In genomic region chr12:59145130-59145529, GRCm38 (mm10) we compare ENCODE assay signal across 28 mouse cellular contexts. TPM values are rescaled to one million over a fixed set of nuclear protein-coding genes. Genes with fewer than 3 reads are reported as not detected.
DNase-seq lines count a peak whose midpoint lies in the region; ATAC-seq and TF ChIP-seq lines count a peak whose summit lies in the region.
"Had no signal": no experiment of that assay in that cellular context is flagged by ENCODE, and none has a peak within 500 bp of the region (broad histone marks: within the 10 kb centered on the region; RNA-seq: fewer than 3 reads in every experiment).

No protein-coding gene starts in this region.

- no peak overlapping the region for H3K4me2 ChIP-seq in liver, embryonic 13.5 days
- H3K4me2 ChIP-seq in midbrain, embryonic 11.5 days = no peak overlapping the region
- no peak overlapping the region for H3K4me2 ChIP-seq in midbrain, embryonic 15.5 days
- H3K4me2 ChIP-seq in intestine, postnatal 0 days (replicated peaks; ENCODE audit: low read depth) = no peak overlapping the region
- no peak overlapping the region for H3K4me2 ChIP-seq in lung, postnatal 0 days (replicated peaks; ENCODE audit: low read depth, low read length)
- H3K4me2 ChIP-seq: embryonic facial prominence, embryonic 13.5 days; forebrain, embryonic 12.5 days; forebrain, embryonic 15.5 days; heart, embryonic 13.5 days; hindbrain, embryonic 12.5 days had no signal

- TF ChIP-seq EP300 in lung, postnatal 0 days (IDR thresholded peaks at IDR 0.05) = no peak

- peaks cover 7% of the 10 kb centered on the region; the same call in 1 of the 2 replicates for H3K4me1 ChIP-seq in liver, embryonic 13.5 days (replicated peaks)
- H3K4me1 ChIP-seq in midbrain, embryonic 11.5 days (ENCODE audit: control insufficient read depth, insufficient read depth, low read length) = no peaks in the 10 kb centered on the region
- no peaks in the 10 kb centered on the region for H3K4me1 ChIP-seq in midbrain, embryonic 15.5 days
- no peaks in the 10 kb centered on the region; the same call in 1 of the 2 replicates for H3K4me1 ChIP-seq in intestine, postnatal 0 days (replicated peaks; ENCODE audit: control insufficient read depth, insufficient read depth, low read length)
- H3K4me1 ChIP-seq in lung, postnatal 0 days (ENCODE audit: insufficient read depth, low read depth, low read length) = no peaks in the 10 kb centered on the region
- H3K4me1 ChIP-seq: embryonic facial prominence, embryonic 10.5 days; embryonic facial prominence, embryonic 13.5 days; forebrain, embryonic 12.5 days; forebrain, embryonic 15.5 days; heart, embryonic 10.5 days; heart, embryonic 13.5 days; hindbrain, embryonic 12.5 days had no signal

- peaks cover 69% of the 10 kb centered on the region for H3K36me3 ChIP-seq in liver, embryonic 13.5 days
- H3K36me3 ChIP-seq in midbrain, embryonic 11.5 days (ENCODE audit: control insufficient read depth, insufficient read depth, low read length) = peaks cover 10% of the 10 kb centered on the region
- H3K36me3 ChIP-seq in midbrain, embryonic 15.5 days (replicated peaks) = peaks cover 32% of the 10 kb centered on the region; the same call in 1 of the 2 replicates
- peaks cover 60% of the 10 kb centered on the region for H3K36me3 ChIP-seq in intestine, postnatal 0 days (ENCODE audit: control insufficient read depth, insufficient read depth)
- H3K36me3 ChIP-seq in lung, postnatal 0 days (ENCODE audit: insufficient read depth, low read length) = peaks cover 27% of the 10 kb centered on the region

- H3K9ac ChIP-seq in liver, embryonic 13.5 days = no peak overlapping the region
- H3K9ac ChIP-seq in midbrain, embryonic 11.5 days (ENCODE audit: low read length) = no peak overlapping the region
- no peak overlapping the region for H3K9ac ChIP-seq in midbrain, embryonic 15.5 days
- no peak overlapping the region for H3K9ac ChIP-seq in intestine, postnatal 0 days (ENCODE audit: low read depth, low read length)
- no peak overlapping the region for H3K9ac ChIP-seq in lung, postnatal 0 days (replicated peaks; ENCODE audit: low read depth)
- H3K9ac ChIP-seq: embryonic facial prominence, embryonic 13.5 days; forebrain, embryonic 12.5 days; forebrain, embryonic 15.5 days; heart, embryonic 13.5 days; hindbrain, embryonic 12.5 days had no signal

- peak; percentile 47; the same call in 1 of the 2 replicates for ATAC-seq in liver, embryonic 13.5 days (ENCODE audit: low read depth)
- ATAC-seq in midbrain, embryonic 11.5 days (ENCODE audit: low FRiP score) = no peak
- ATAC-seq in midbrain, embryonic 15.5 days (replicated peaks) = no peak
- ATAC-seq in intestine, postnatal 0 days = 0 out of 2 replicates have a peak, but pooled peaks have one; percentile 16
- ATAC-seq in lung, postnatal 0 days = no peak
- ATAC-seq: forebrain, embryonic 15.5 days; hindbrain, embryonic 16.5 days had no signal

- no peak for DNase-seq in liver, embryonic 13.5 days
- DNase-seq in liver = no peak
- peak; percentile 53 for DNase-seq in midbrain, embryonic 11.5 days (ENCODE audit: low spot score, missing footprints)
- DNase-seq in gastrocnemius, postnatal 14 days = no peak
- no peak for DNase-seq in lung, postnatal 0 days (ENCODE audit: low spot score)
- DNase-seq: adrenal gland, adult 8-10 months; adrenal gland, postnatal 25 days; B cell, adult 2 months; cerebellum, adult 11-12 months; cerebellum, adult 8-10 months; cerebellum, postnatal 10 days; cerebellum, postnatal 36 days; embryo, embryonic 11 days; gastrocnemius, postnatal 36 days; heart, adult 2 months had no signal

- H3K27ac ChIP-seq in liver, embryonic 13.5 days = no peak overlapping the region
- H3K27ac ChIP-seq in midbrain, embryonic 11.5 days (ENCODE audit: low read depth, low read length) = no peak overlapping the region
- H3K27ac ChIP-seq in midbrain, embryonic 15.5 days = no peak overlapping the region
- H3K27ac ChIP-seq in intestine, postnatal 0 days (ENCODE audit: low read depth, low read length) = no peak overlapping the region
- no peak overlapping the region for H3K27ac ChIP-seq in lung, postnatal 0 days (ENCODE audit: low read length)
- H3K27ac ChIP-seq: embryonic facial prominence, embryonic 10.5 days; embryonic facial prominence, embryonic 13.5 days; forebrain, embryonic 12.5 days; forebrain, embryonic 15.5 days; heart, adult 2 months; heart, embryonic 10.5 days; heart, embryonic 13.5 days; hindbrain, embryonic 12.5 days had no signal

- H3K27me3 ChIP-seq in liver, embryonic 13.5 days = no peaks in the 10 kb centered on the region
- no peaks in the 10 kb centered on the region for H3K27me3 ChIP-seq in midbrain, embryonic 11.5 days (ENCODE audit: control insufficient read depth, insufficient read depth, low read length)
- no peaks in the 10 kb centered on the region for H3K27me3 ChIP-seq in midbrain, embryonic 15.5 days (replicated peaks)
- H3K27me3 ChIP-seq in intestine, postnatal 0 days (replicated peaks; ENCODE audit: control insufficient read depth, insufficient read depth, low read length) = no peaks in the 10 kb centered on the region
- H3K27me3 ChIP-seq in lung, postnatal 0 days (replicated peaks; ENCODE audit: insufficient read depth, low read length) = no peaks in the 10 kb centered on the region
- H3K27me3 ChIP-seq: CH12.LX; embryonic facial prominence, embryonic 13.5 days; forebrain, embryonic 12.5 days; forebrain, embryonic 15.5 days; heart, embryonic 13.5 days; hindbrain, embryonic 12.5 days had no signal

- intact Hi-C loops in gastrocnemius, postnatal 14 days (cut with DNase I; ENCODE audit: low total_unique reads) = no loop called here

- H3K4me3 ChIP-seq in liver, embryonic 13.5 days (replicated peaks) = no peak overlapping the region
- H3K4me3 ChIP-seq in midbrain, embryonic 11.5 days (ENCODE audit: low read depth, low read length) = no peak overlapping the region
- H3K4me3 ChIP-seq in midbrain, embryonic 15.5 days = no peak overlapping the region
- H3K4me3 ChIP-seq in intestine, postnatal 0 days (ENCODE audit: low read depth, low read length) = no peak overlapping the region
- H3K4me3 ChIP-seq in lung, postnatal 0 days (ENCODE audit: low read depth, low read length) = no peak overlapping the region
- H3K4me3 ChIP-seq: embryonic facial prominence, embryonic 10.5 days; embryonic facial prominence, embryonic 13.5 days; erythroblast, embryonic 14.5 days; forebrain, embryonic 12.5 days; forebrain, embryonic 15.5 days; heart, adult 2 months; heart, embryonic 10.5 days; heart, embryonic 13.5 days; hindbrain, embryonic 12.5 days had no signal

- H3K9me3 ChIP-seq in liver, embryonic 13.5 days (replicated peaks) = no peaks in the 10 kb centered on the region
- H3K9me3 ChIP-seq in midbrain, embryonic 11.5 days (ENCODE audit: control insufficient read depth, low read length) = no peaks in the 10 kb centered on the region
- H3K9me3 ChIP-seq in midbrain, embryonic 15.5 days = no peaks in the 10 kb centered on the region
- no peaks in the 10 kb centered on the region for H3K9me3 ChIP-seq in intestine, postnatal 0 days (ENCODE audit: control insufficient read depth)
- no peaks in the 10 kb centered on the region for H3K9me3 ChIP-seq in lung, postnatal 0 days (ENCODE audit: low read length)
- H3K9me3 ChIP-seq: embryonic facial prominence, embryonic 10.5 days; embryonic facial prominence, embryonic 13.5 days; forebrain, embryonic 12.5 days; forebrain, embryonic 15.5 days; G1E; heart, embryonic 10.5 days; heart, embryonic 13.5 days; hindbrain, embryonic 12.5 days had no signal

- TF ChIP-seq CTCF in intestine, postnatal 0 days (IDR thresholded peaks at IDR 0.05; ENCODE audit: low read depth) = no peak
- no peak for TF ChIP-seq CTCF in lung, postnatal 0 days (IDR thresholded peaks at IDR 0.05)

RNA-seq across cellular contexts. Expression of gene Mia2, which starts 49.5 kb away (rescaled TPM):
- polyA plus RNA-seq in liver, embryonic 13.5 days (2015; fragmentation: Nextera tagmentation; extraction: Ambion mirVana) = 47.8 and 63.2 TPM in 2 replicates
- 55.4 and 63.4 TPM in 2 replicates for polyA plus RNA-seq in midbrain, embryonic 11.5 days (2014; fragmentation: Nextera tagmentation; extraction: Ambion mirVana)
- 28.4 and 30.7 TPM in 2 replicates for polyA plus RNA-seq in midbrain, embryonic 15.5 days (2015; fragmentation: Nextera tagmentation; extraction: Ambion mirVana)
- polyA plus RNA-seq in intestine, postnatal 0 days (2015; fragmentation: Nextera tagmentation; extraction: Ambion mirVana) = 131 and 137 TPM in 2 replicates
- total RNA-seq in gastrocnemius, postnatal 14 days (2021) = 10 to 100 TPM; 62.5 to 69.8 TPM
- 78.9 and 79.3 TPM in 2 replicates for polyA plus RNA-seq in lung, postnatal 0 days (2015; fragmentation: Nextera tagmentation; extraction: Ambion mirVana)

Comparison
In these comparisons a context has a peak if more than half of its experiments do, and no peak if none do; other contexts are left out.
1. ATAC-seq: peak in liver, embryonic 13.5 days (single experiment) and intestine, postnatal 0 days (single experiment); none in midbrain, embryonic 11.5 days (single experiment), midbrain, embryonic 15.5 days (single experiment) and lung, postnatal 0 days (single experiment).